Mouse (Mus musculus) lung, embryonic 14.5 days (tissue): ENCODE results near the gene Iqcb1. TPM values are rescaled to one million over a fixed set of nuclear protein-coding genes. Genes with fewer than 3 reads are reported as not detected.

ENCODE experiments used
- ATAC-seq: fragments of 200-750 bp; cut with Nextera tagmentation; 2 replicates; pipeline ENCODE4 v1.8.0; 2017; ENCODE audit warnings: mild to moderate bottlenecking, moderate TSS enrichment, moderate library complexity; ENCODE audit not compliant: insufficient read depth
- DNase-seq: peaks from one replicate; pipeline ENCODE4 v3.0.0-alpha.2; 2015
- H3K27ac ChIP-seq: fragments of 300-500 bp; sonication (generic); 2 replicates; pipeline ENCODE4 v1.5.1; 2014; ENCODE audit warnings: low read depth, mild to moderate bottlenecking, moderate library complexity
- H3K27me3 ChIP-seq: fragments of 300-500 bp; sonication (generic); 2 replicates; pipeline ENCODE4 v1.6.1; 2014; ENCODE audit warnings: low read length, control low read depth; ENCODE audit not compliant: insufficient read depth
- H3K36me3 ChIP-seq: fragments of 300-500 bp; sonication (generic); 2 replicates; pipeline ENCODE4 v1.6.1; 2014; ENCODE audit warnings: control low read depth; ENCODE audit not compliant: insufficient read depth
- H3K4me1 ChIP-seq: fragments of 300-500 bp; sonication (generic); 2 replicates; pipeline ENCODE4 v1.6.1; 2014; ENCODE audit warnings: antibody characterized with exemption, control low read depth; ENCODE audit not compliant: insufficient read depth
- H3K4me2 ChIP-seq: fragments of 300-500 bp; sonication (generic); 2 replicates; pipeline ENCODE4 v1.6.1; 2014; ENCODE audit warnings: mild to moderate bottlenecking
- H3K4me3 ChIP-seq: fragments of 300-500 bp; sonication (generic); 2 replicates; pipeline ENCODE4 v1.5.1; 2014; ENCODE audit warnings: low read depth, low read length
- H3K9ac ChIP-seq: fragments of 300-500 bp; sonication (generic); 2 replicates; pipeline ENCODE4 v1.6.1; 2014
- H3K9me3 ChIP-seq: fragments of 300-500 bp; sonication (generic); 2 replicates; pipeline ENCODE4 v1.6.1; 2016; ENCODE audit warnings: low read depth, low read length, control low read depth
- CTCF ChIP-seq: IDR thresholded peaks from 2 replicates; pipeline ENCODE4 v1.5.1; 2016; ENCODE audit warnings: antibody characterized with exemption, low read depth
- WGBS: fragments of 180-500 bp; shearing (Covaris S2); extraction: QIAGEN DNeasy Blood & Tissue Kit; methylation state at CpG from one replicate; pipeline ENCODE4 v1.1.7; 2014; 5-methylcytosine and 5-hydroxymethylcytosine counted together
- polyA plus RNA-seq: library from polyadenylated mRNA; unstranded; fragments of >200 nt; fragmentation: Nextera tagmentation; extraction: Ambion mirVana; gene quantifications from 2 replicates; pipeline ENCODE4 v1.2.1, GENCODE M21; 2014

The Iqcb1 gene
- polyA plus RNA-seq, 1 experiment from 2014 or later: 34.4 TPM

GRCm38 (mm10) chr16:36890559-36890958 lies 62.4 kb downstream of the Iqcb1 start:
- WGBS: 88% methylated on average over 3 of the region's 3 CpGs
- H3K4me1 ChIP-seq: no peaks in the 10 kb centered on the region
- H3K27ac ChIP-seq: no peak overlapping the region
- H3K9me3 ChIP-seq: no peaks in the 10 kb centered on the region
- no peak overlapping the region for H3K4me2 ChIP-seq
- H3K27me3 ChIP-seq: no peaks in the 10 kb centered on the region
- H3K36me3 ChIP-seq: peaks cover 65% of the 10 kb centered on the region
- no peak for ATAC-seq
- DNase-seq: no peak
- no peak for TF ChIP-seq CTCF
- no peak overlapping the region for H3K9ac ChIP-seq
- H3K4me3 ChIP-seq: no peak overlapping the region

DNA sequence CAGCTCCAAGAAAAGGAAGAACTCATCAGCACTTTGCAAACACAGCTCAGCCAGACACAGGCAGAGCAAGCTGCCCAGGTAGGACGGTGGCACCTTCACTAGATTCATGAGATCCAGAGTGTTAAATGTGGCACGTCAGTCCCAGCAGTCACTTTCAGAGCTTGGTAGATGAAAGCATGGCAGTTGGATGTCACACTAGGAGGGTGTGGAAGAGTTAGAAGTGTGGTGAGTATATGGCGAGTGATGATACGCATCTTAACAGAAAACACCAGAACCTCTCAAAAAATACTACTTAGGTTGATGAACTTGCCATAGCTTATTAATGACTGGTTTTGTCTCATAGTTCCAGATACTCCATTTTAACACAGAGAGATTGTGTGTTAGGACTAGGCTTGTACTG lies 63.2 kb downstream of the Iqcb1 start:
- no peak for DNase-seq
- WGBS: 91% methylated on average over 4 of the region's 4 CpGs

DNA sequence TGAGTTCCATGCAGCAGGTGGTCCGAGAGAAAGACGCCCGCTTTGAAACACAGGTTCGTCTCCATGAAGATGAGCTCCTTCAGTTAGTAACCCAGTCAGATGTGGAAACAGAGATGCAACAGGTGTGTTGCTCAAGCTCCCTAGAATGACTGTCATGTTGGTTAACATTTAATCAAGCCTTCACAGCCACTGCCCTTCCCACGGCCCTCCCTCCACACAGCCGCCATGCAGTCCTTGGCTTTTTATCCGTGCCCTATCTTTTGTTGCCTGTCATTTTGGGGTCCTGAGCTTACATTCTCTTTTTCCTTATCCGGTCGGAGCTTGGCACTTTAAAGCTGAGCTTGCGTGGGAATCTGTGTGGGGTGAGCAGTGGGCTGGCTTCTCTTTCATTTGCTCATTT lies 65.1 kb downstream of the Iqcb1 start:
- Histone ChIP-seq H3K27ac (no peak overlapping the region), H3K4me1 (no peaks in the 10 kb centered on the region), H3K36me3 (peaks cover 68% of the 10 kb centered on the region), H3K27me3 (no peaks in the 10 kb centered on the region), H3K9me3 (no peaks in the 10 kb centered on the region), H3K4me3 (no peak overlapping the region), H3K4me2 (no peak overlapping the region), H3K9ac (no peak overlapping the region)
- no peak for ATAC-seq
- no peak for TF ChIP-seq CTCF
- 84% methylated on average over 10 of the region's 10 CpGs for WGBS
- DNase-seq: no peak

More for the DNA sequence above, 63.2 kb downstream of the Iqcb1 start:
- Histone ChIP-seq H3K9ac (no peak overlapping the region), H3K4me1 (no peaks in the 10 kb centered on the region), H3K9me3 (no peaks in the 10 kb centered on the region), H3K4me3 (no peak overlapping the region), H3K27ac (no peak overlapping the region), H3K36me3 (peaks cover 66% of the 10 kb centered on the region), H3K4me2 (no peak overlapping the region), H3K27me3 (no peaks in the 10 kb centered on the region)
- no peak for TF ChIP-seq CTCF
- no peak for ATAC-seq

DNA sequence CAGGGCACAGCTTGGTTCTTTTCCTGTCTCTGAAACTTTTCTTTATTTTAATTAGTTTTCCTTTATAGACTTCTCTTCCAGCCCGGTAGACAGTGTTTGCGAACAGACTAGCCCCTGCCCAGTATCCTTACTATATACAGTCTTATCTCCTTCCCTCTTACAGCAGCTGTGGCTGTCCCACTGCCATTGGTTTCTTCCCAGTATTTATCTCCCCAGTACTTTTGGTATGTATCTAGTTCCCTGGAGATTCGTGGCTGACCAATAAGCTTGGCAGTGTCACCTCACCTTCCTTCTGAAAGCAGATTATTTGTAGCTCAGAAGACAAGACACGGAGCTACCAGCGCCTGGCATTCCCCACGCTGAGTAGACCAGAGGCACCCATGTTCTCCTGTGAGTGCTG lies 68.5 kb downstream of the Iqcb1 start:
- no peak overlapping the region for H3K4me3 ChIP-seq
- H3K27ac ChIP-seq: no peak overlapping the region
- ATAC-seq: no peak
- no peak for TF ChIP-seq CTCF
- H3K36me3 ChIP-seq: peaks cover 71% of the 10 kb centered on the region
- H3K9ac ChIP-seq: no peak overlapping the region
- no peak for DNase-seq
- H3K9me3 ChIP-seq: no peaks in the 10 kb centered on the region
- WGBS: 84% methylated on average over 6 of the region's 6 CpGs
- H3K4me2 ChIP-seq: no peak overlapping the region
- no peaks in the 10 kb centered on the region for H3K4me1 ChIP-seq
- no peaks in the 10 kb centered on the region for H3K27me3 ChIP-seq

DNA sequence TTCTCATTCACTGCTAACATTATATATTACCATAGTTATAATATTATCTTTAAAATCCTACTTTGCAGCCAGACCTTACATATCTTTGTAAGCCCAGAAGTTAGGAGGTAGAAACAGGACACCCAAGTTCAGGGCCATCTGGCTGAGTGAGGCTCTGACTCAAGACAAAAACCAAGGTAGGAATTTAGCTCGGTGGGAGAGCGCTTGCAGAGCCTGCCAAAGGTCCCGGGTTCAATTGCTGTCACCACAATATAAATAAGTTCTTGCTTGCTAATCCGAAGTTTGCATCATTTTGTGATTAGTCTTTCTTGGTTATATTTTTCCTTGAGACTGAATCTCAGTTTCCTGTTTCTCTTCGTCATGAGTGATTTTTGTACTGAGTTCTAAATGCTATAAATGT lies 75.0 kb downstream of the Iqcb1 start:
- Histone ChIP-seq H3K27me3 (no peaks in the 10 kb centered on the region), H3K36me3 (peaks cover 61% of the 10 kb centered on the region), H3K9ac (no peak overlapping the region), H3K4me3 (no peak overlapping the region), H3K9me3 (no peaks in the 10 kb centered on the region), H3K27ac (no peak overlapping the region), H3K4me1 (no peaks in the 10 kb centered on the region), H3K4me2 (no peak overlapping the region)
- WGBS: 80% methylated on average over 5 of the region's 5 CpGs
- ATAC-seq (no peak), DNase-seq (no peak)
- no peak for TF ChIP-seq CTCF

GRCm38 (mm10) chr16:36911909-36912308 lies 83.7 kb downstream of the Iqcb1 start:
- H3K4me2 ChIP-seq: no peak overlapping the region
- no peaks in the 10 kb centered on the region for H3K4me1 ChIP-seq
- DNase-seq (peak; percentile 28), ATAC-seq (peak; percentile 69; the same call in 1 of the 2 replicates)
- H3K36me3 ChIP-seq: peaks cover 67% of the 10 kb centered on the region
- TF ChIP-seq CTCF: no peak
- no peaks in the 10 kb centered on the region for H3K27me3 ChIP-seq
- H3K4me3 ChIP-seq: no peak overlapping the region
- H3K9me3 ChIP-seq: no peaks in the 10 kb centered on the region
- WGBS: 71% methylated on average over 10 of the region's 10 CpGs
- H3K9ac ChIP-seq: no peak overlapping the region
- no peak overlapping the region for H3K27ac ChIP-seq

GRCm38 (mm10) chr16:36912311-36912710 lies 84.1 kb downstream of the Iqcb1 start:
- no peak overlapping the region for H3K4me2 ChIP-seq
- no peak overlapping the region for H3K9ac ChIP-seq
- peaks cover 69% of the 10 kb centered on the region for H3K36me3 ChIP-seq
- H3K27me3 ChIP-seq: no peaks in the 10 kb centered on the region
- no peak overlapping the region for H3K27ac ChIP-seq
- no peaks in the 10 kb centered on the region for H3K9me3 ChIP-seq
- DNase-seq (peak; percentile 75), ATAC-seq (peak; percentile 71; the same call in 1 of the 2 replicates)
- no peak overlapping the region for H3K4me3 ChIP-seq
- TF ChIP-seq CTCF: no peak
- H3K4me1 ChIP-seq: no peaks in the 10 kb centered on the region
- 68% methylated on average over 13 of the region's 13 CpGs for WGBS

DNA sequence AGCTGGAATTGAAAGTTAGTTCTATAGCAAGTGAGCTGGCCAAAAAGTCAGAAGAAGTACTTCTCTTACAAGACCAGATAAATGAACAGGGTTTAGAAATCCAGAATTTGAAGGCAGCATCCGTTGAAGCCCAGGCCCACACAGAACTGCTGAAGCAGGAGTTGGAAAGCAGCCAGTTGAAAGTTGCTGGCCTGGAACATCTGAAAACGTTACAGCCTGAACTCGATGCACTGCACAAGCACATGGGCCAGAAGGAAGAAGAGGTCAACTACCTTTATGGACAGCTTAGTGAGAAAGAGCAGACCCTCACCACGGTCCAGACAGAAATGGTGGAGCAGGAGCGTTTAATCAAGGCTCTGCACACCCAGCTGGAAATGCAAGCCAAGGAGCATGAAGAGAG lies 86.0 kb downstream of the Iqcb1 start:
- no peak overlapping the region for H3K4me2 ChIP-seq
- TF ChIP-seq CTCF: no peak
- H3K36me3 ChIP-seq: peaks cover 73% of the 10 kb centered on the region
- no peak overlapping the region for H3K27ac ChIP-seq
- H3K4me3 ChIP-seq: no peak overlapping the region
- H3K4me1 ChIP-seq: no peaks in the 10 kb centered on the region
- 68% methylated on average over 5 of the region's 5 CpGs for WGBS
- H3K9me3 ChIP-seq: no peaks in the 10 kb centered on the region
- peak; percentile 37 for DNase-seq
- H3K27me3 ChIP-seq: no peaks in the 10 kb centered on the region
- no peak for ATAC-seq
- no peak overlapping the region for H3K9ac ChIP-seq
